Mouse (Mus musculus): ENCODE data around the gene Apela. TPM values are rescaled to one million over a fixed set of nuclear protein-coding genes. Genes with fewer than 3 reads are reported as not detected.

The Apela gene
- polyA plus RNA-seq, 1 experiment = 0.72 TPM

GRCm38 (mm10) chr8:65062195-65062594 is 25.1 kb upstream of the Apela start:
- TF ChIP-seq CTCF (IDR thresholded peaks at IDR 0.05; ENCODE audit: borderline replicate concordance, insufficient read depth, low read length) = no peak
- no peak for TF ChIP-seq POLR2A (IDR thresholded peaks at IDR 0.05; ENCODE audit: low read depth, low read length)
- H3K4me1 ChIP-seq (ENCODE audit: control insufficient read depth, insufficient read depth, low read length) = no peaks in the 10 kb centered on the region
- H3K27ac ChIP-seq (ENCODE audit: insufficient read depth, low read length) = no peak overlapping the region
- H3K4me3 ChIP-seq (ENCODE audit: insufficient read depth, low read length) = no peak overlapping the region

- no peak overlapping the region for H3K27ac ChIP-seq (ENCODE audit: insufficient read depth, low read length)
- H3K4me3 ChIP-seq (ENCODE audit: insufficient read depth, low read length) = no peak overlapping the region
- no peaks in the 10 kb centered on the region for H3K4me1 ChIP-seq (ENCODE audit: control insufficient read depth, insufficient read depth, low read length)
- TF ChIP-seq POLR2A (IDR thresholded peaks at IDR 0.05; ENCODE audit: low read depth, low read length) = no peak
Observed at GRCm38 (mm10) chr8:65056722-65057121, 19.6 kb upstream of the Apela start.

GRCm38 (mm10) chr8:65053968-65054367 is 16.8 kb upstream of the Apela start:
- TF ChIP-seq CTCF (IDR thresholded peaks at IDR 0.05; ENCODE audit: borderline replicate concordance, insufficient read depth, low read length) (no peak), POLR2A (IDR thresholded peaks at IDR 0.05; ENCODE audit: low read depth, low read length) (no peak)
- no peak overlapping the region for H3K27ac ChIP-seq (ENCODE audit: insufficient read depth, low read length)
- H3K4me3 ChIP-seq (ENCODE audit: insufficient read depth, low read length) = no peak overlapping the region

GRCm38 (mm10) chr8:65053554-65053953 is 16.4 kb upstream of the Apela start:
- no peak for TF ChIP-seq POLR2A (IDR thresholded peaks at IDR 0.05; ENCODE audit: low read depth, low read length)
- TF ChIP-seq CTCF (IDR thresholded peaks at IDR 0.05; ENCODE audit: borderline replicate concordance, insufficient read depth, low read length) = no peak
- Histone ChIP-seq H3K27ac (ENCODE audit: insufficient read depth, low read length) (no peak overlapping the region), H3K4me3 (ENCODE audit: insufficient read depth, low read length) (no peak overlapping the region), H3K4me1 (ENCODE audit: control insufficient read depth, insufficient read depth, low read length) (no peaks in the 10 kb centered on the region)

More at GRCm38 (mm10) chr8:65053968-65054367, 16.8 kb upstream of the Apela start:
- H3K4me1 ChIP-seq (ENCODE audit: control insufficient read depth, insufficient read depth, low read length) = no peaks in the 10 kb centered on the region

- no peak overlapping the region for H3K27ac ChIP-seq (ENCODE audit: insufficient read depth, low read length)
- no peak for TF ChIP-seq CTCF (IDR thresholded peaks at IDR 0.05; ENCODE audit: borderline replicate concordance, insufficient read depth, low read length)
- TF ChIP-seq POLR2A (IDR thresholded peaks at IDR 0.05; ENCODE audit: low read depth, low read length) = no peak
- H3K4me1 ChIP-seq (ENCODE audit: control insufficient read depth, insufficient read depth, low read length) = no peaks in the 10 kb centered on the region
- H3K4me3 ChIP-seq (ENCODE audit: insufficient read depth, low read length) = no peak overlapping the region
Observed at GRCm38 (mm10) chr8:65047801-65048200, 10.7 kb upstream of the Apela start.

GRCm38 (mm10) chr8:65047193-65047592 is 10.1 kb upstream of the Apela start:
- Histone ChIP-seq H3K27ac (ENCODE audit: insufficient read depth, low read length) (no peak overlapping the region), H3K4me1 (ENCODE audit: control insufficient read depth, insufficient read depth, low read length) (no peaks in the 10 kb centered on the region), H3K4me3 (ENCODE audit: insufficient read depth, low read length) (no peak overlapping the region)
- TF ChIP-seq CTCF (IDR thresholded peaks at IDR 0.05; ENCODE audit: borderline replicate concordance, insufficient read depth, low read length) (no peak), POLR2A (IDR thresholded peaks at IDR 0.05; ENCODE audit: low read depth, low read length) (no peak)

GRCm38 (mm10) chr8:65046565-65046964 is 9.4 kb upstream of the Apela start:
- Histone ChIP-seq H3K4me3 (ENCODE audit: insufficient read depth, low read length) (no peak overlapping the region), H3K27ac (ENCODE audit: insufficient read depth, low read length) (no peak overlapping the region), H3K4me1 (ENCODE audit: control insufficient read depth, insufficient read depth, low read length) (no peaks in the 10 kb centered on the region)
- no peak for TF ChIP-seq POLR2A (IDR thresholded peaks at IDR 0.05; ENCODE audit: low read depth, low read length)
- no peak for TF ChIP-seq CTCF (IDR thresholded peaks at IDR 0.05; ENCODE audit: borderline replicate concordance, insufficient read depth, low read length)

GRCm38 (mm10) chr8:65034136-65034535 is 3.0 kb downstream of the Apela start:
- no peak for TF ChIP-seq POLR2A (IDR thresholded peaks at IDR 0.05; ENCODE audit: low read depth, low read length)
- TF ChIP-seq CTCF (IDR thresholded peaks at IDR 0.05; ENCODE audit: borderline replicate concordance, insufficient read depth, low read length) = no peak
- 0 out of 2 replicates have a peak, but pooled peaks cover 2% of the 10 kb centered on the region for H3K4me1 ChIP-seq (ENCODE audit: control insufficient read depth, insufficient read depth, low read length)
- H3K4me3 ChIP-seq (ENCODE audit: insufficient read depth, low read length) = no peak overlapping the region
- H3K27ac ChIP-seq (ENCODE audit: insufficient read depth, low read length) = no peak overlapping the region

GRCm38 (mm10) chr8:65033056-65033455 is 4.1 kb downstream of the Apela start:
- TF ChIP-seq CTCF (IDR thresholded peaks at IDR 0.05; ENCODE audit: borderline replicate concordance, insufficient read depth, low read length) (no peak), POLR2A (IDR thresholded peaks at IDR 0.05; ENCODE audit: low read depth, low read length) (no peak)
- no peak overlapping the region for H3K4me3 ChIP-seq (ENCODE audit: insufficient read depth, low read length)
- no peak overlapping the region for H3K27ac ChIP-seq (ENCODE audit: insufficient read depth, low read length)
- H3K4me1 ChIP-seq (ENCODE audit: control insufficient read depth, insufficient read depth, low read length) = 0 out of 2 replicates have a peak, but pooled peaks cover 2% of the 10 kb centered on the region

GRCm38 (mm10) chr8:65032107-65032506 is 5.0 kb downstream of the Apela start:
- Histone ChIP-seq H3K4me3 (ENCODE audit: insufficient read depth, low read length) (no peak overlapping the region), H3K27ac (ENCODE audit: insufficient read depth, low read length) (no peak overlapping the region), H3K4me1 (ENCODE audit: control insufficient read depth, insufficient read depth, low read length) (0 out of 2 replicates have a peak, but pooled peaks cover 2% of the 10 kb centered on the region)
- TF ChIP-seq POLR2A (IDR thresholded peaks at IDR 0.05; ENCODE audit: low read depth, low read length) (no peak), CTCF (IDR thresholded peaks at IDR 0.05; ENCODE audit: borderline replicate concordance, insufficient read depth, low read length) (no peak)
